Mouse (Mus musculus) bone marrow macrophage, adult 2 months (primary cell): ENCODE results near the gene Dpysl4.

Source experiments
- CTCF ChIP-seq: IDR thresholded peaks from 2 replicates; pipeline ENCODE4 v1.5.1; 2012; ENCODE audit warnings: low read depth, mild to moderate bottlenecking, low read length, moderate library complexity
- POLR2A ChIP-seq: IDR thresholded peaks from 2 replicates; pipeline ENCODE4 v1.6.1; 2012; ENCODE audit warnings: mild to moderate bottlenecking, low read depth, low read length, borderline replicate concordance

DNA sequence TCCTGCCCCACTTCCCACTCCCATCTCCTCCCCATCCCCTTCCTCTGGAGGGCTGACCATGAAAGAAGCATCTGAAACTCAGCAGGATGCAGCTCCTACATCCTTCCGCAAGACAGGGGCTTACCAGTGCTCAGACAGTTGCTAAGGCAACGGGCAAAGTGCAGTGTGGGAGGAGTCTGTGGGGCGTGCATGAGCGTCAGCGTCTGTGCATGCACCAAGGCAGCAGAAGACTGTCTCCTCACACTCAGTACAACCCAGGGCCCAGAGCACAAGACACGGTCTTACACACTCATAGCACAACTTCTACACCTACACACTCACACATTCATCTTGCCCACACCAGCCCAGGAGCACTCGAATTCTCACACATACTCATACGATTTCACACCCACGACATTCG lies 65.3 kb downstream of the Dpysl4 start:
- TF ChIP-seq POLR2A (no peak), CTCF (no peak)
